Mouse (Mus musculus) E14TG2a.4 (cell line): Measurements from ENCODE around the gene Pld5.

Experiments
- H3K27me3 ChIP-seq: 2 replicates; pipeline ENCODE4 v1.6.1; 2014; ENCODE audit warnings: low read length, control low read depth; ENCODE audit not compliant: insufficient read depth
- H3K36me3 ChIP-seq: 2 replicates; pipeline ENCODE4 v1.6.1; 2014; ENCODE audit warnings: low read length, control low read depth; ENCODE audit not compliant: insufficient read depth
- H3K4me1 ChIP-seq: replicated peaks from 2 replicates; pipeline ENCODE4 v1.6.1; 2014; ENCODE audit warnings: low read depth, low read length, control low read depth
- H3K4me3 ChIP-seq: replicated peaks from 2 replicates; pipeline ENCODE4 v1.5.1; 2014; ENCODE audit warnings: mild to moderate bottlenecking, low read length
- H3K9me3 ChIP-seq: 2 replicates; pipeline ENCODE4 v1.6.1; 2014; ENCODE audit warnings: low read length, control low read depth
- CTCF ChIP-seq: conservative IDR thresholded peaks from 2 replicates; pipeline ENCODE4 v1.5.1; 2014; ENCODE audit warnings: low read length
- NANOG ChIP-seq: IDR thresholded peaks from 2 replicates; pipeline ENCODE4 v1.6.1; 2014; ENCODE audit warnings: borderline replicate concordance, low read length, mixed read lengths
- POU5F1 ChIP-seq: IDR thresholded peaks from 2 replicates; pipeline ENCODE4 v1.6.1; 2014; ENCODE audit warnings: low read length, borderline replicate concordance

The Pld5 gene

GRCm38 (mm10) chr1:176134379-176134778 lies 140.7 kb downstream of the Pld5 start:
- Histone ChIP-seq H3K36me3 (no peaks in the 10 kb centered on the region), H3K4me1 (peaks cover 5% of the 10 kb centered on the region; the same call in 1 of the 2 replicates), H3K27me3 (no peaks in the 10 kb centered on the region), H3K4me3 (no peak overlapping the region), H3K9me3 (peaks cover 17% of the 10 kb centered on the region)
- TF ChIP-seq POU5F1 (no peak), CTCF (no peak), NANOG (no peak)

- TF ChIP-seq CTCF (no peak), NANOG (no peak), POU5F1 (no peak)
- no peaks in the 10 kb centered on the region for H3K36me3 ChIP-seq
- no peak overlapping the region for H3K4me3 ChIP-seq
- 0 out of 2 replicates have a peak, but pooled peaks cover 3% of the 10 kb centered on the region for H3K9me3 ChIP-seq
- no peaks in the 10 kb centered on the region for H3K4me1 ChIP-seq
- no peaks in the 10 kb centered on the region for H3K27me3 ChIP-seq
These were observed 149.3 kb downstream of the Pld5 start for GRCm38 (mm10) chr1:176125771-176126170.

- H3K36me3 ChIP-seq = no peaks in the 10 kb centered on the region
- H3K9me3 ChIP-seq = 0 out of 2 replicates have a peak, but pooled peaks cover 3% of the 10 kb centered on the region
- H3K27me3 ChIP-seq = no peaks in the 10 kb centered on the region
- no peak overlapping the region for H3K4me3 ChIP-seq
- TF ChIP-seq NANOG (no peak), POU5F1 (no peak), CTCF (no peak)
- no peaks in the 10 kb centered on the region for H3K4me1 ChIP-seq
These were observed 150.7 kb downstream of the Pld5 start for GRCm38 (mm10) chr1:176124441-176124840.

- H3K27me3 ChIP-seq = no peaks in the 10 kb centered on the region
- H3K4me1 ChIP-seq = no peaks in the 10 kb centered on the region
- 0 out of 2 replicates have a peak, but pooled peaks cover 3% of the 10 kb centered on the region for H3K9me3 ChIP-seq
- TF ChIP-seq CTCF = no peak
- no peaks in the 10 kb centered on the region for H3K36me3 ChIP-seq
- H3K4me3 ChIP-seq = no peak overlapping the region
These were observed 151.3 kb downstream of the Pld5 start for GRCm38 (mm10) chr1:176123781-176124180.

DNA sequence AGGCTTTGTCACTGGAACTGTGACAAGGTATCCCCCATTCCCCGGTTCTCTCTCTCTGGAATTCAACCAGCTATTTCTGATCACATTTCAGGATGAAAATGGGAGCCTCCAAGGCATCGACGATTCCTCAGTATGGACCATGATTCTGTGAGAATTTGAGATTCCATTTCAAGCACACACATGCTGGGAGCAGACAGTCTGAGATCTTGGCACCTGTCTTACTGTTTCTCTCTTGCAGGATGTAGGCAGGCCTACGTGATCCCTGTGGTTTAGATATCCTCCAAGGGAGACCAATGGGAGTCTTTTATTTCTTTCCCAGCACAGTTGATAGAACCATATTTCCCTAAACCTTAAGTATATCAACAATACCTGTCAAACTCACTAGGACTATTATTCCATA lies 159.5 kb downstream of the Pld5 start:
- H3K4me3 ChIP-seq = no peak overlapping the region
- TF ChIP-seq NANOG (no peak), CTCF (no peak), POU5F1 (no peak)
- no peaks in the 10 kb centered on the region for H3K9me3 ChIP-seq
- no peaks in the 10 kb centered on the region for H3K27me3 ChIP-seq
- no peaks in the 10 kb centered on the region for H3K36me3 ChIP-seq
- H3K4me1 ChIP-seq = no peaks in the 10 kb centered on the region

- Histone ChIP-seq H3K4me3 (no peak overlapping the region), H3K27me3 (no peaks in the 10 kb centered on the region), H3K9me3 (no peaks in the 10 kb centered on the region), H3K36me3 (no peaks in the 10 kb centered on the region), H3K4me1 (no peaks in the 10 kb centered on the region)
- TF ChIP-seq POU5F1 (no peak), NANOG (no peak), CTCF (no peak)
These were observed 176.3 kb downstream of the Pld5 start for GRCm38 (mm10) chr1:176098685-176099320.

DNA sequence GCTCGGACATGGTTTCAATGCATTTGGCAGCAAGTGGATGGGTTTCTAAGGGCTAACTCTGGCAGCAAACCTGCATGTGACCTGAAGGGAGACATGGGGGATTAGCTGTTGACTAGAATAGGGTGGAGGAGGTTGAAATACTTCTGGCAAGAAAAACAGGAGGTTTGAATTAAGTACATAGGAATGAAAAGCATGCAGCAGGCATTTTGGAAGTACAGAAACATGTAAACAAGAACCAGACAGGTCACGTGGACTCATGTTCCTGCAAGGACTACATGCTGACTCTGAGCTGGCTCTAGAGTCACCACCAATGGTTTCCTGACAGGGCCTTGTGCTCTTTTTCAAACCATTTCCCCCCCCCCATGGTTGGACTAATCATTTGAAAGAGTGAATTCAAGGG lies 183.0 kb downstream of the Pld5 start:
- TF ChIP-seq CTCF = no peak
- no peak for TF ChIP-seq POU5F1
- no peak for TF ChIP-seq NANOG
- no peaks in the 10 kb centered on the region for H3K27me3 ChIP-seq
- H3K36me3 ChIP-seq = no peaks in the 10 kb centered on the region
- peaks cover 14% of the 10 kb centered on the region; the same call in 1 of the 2 replicates for H3K9me3 ChIP-seq
- no peaks in the 10 kb centered on the region for H3K4me1 ChIP-seq
- no peak overlapping the region for H3K4me3 ChIP-seq

DNA sequence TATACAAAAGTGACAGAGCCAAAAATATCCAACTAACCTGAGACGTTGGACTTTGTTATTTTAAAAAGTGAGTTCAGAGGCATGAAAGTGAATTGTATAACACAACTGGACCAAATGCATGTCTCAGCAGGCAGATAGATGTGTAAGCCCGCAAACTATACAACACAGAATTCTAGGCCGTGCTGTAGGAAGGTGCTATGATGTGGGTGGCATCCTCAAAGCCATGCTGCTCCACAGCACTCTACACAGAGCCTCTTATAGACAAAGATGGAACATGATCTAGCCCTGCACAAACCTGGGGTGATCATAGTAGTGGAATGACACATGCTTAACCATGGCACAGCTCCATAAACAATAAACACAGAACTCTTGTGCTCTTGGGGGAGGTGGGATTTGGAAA lies 185.7 kb downstream of the Pld5 start:
- TF ChIP-seq CTCF (no peak), POU5F1 (no peak), NANOG (no peak)
- H3K36me3 ChIP-seq = no peaks in the 10 kb centered on the region

DNA sequence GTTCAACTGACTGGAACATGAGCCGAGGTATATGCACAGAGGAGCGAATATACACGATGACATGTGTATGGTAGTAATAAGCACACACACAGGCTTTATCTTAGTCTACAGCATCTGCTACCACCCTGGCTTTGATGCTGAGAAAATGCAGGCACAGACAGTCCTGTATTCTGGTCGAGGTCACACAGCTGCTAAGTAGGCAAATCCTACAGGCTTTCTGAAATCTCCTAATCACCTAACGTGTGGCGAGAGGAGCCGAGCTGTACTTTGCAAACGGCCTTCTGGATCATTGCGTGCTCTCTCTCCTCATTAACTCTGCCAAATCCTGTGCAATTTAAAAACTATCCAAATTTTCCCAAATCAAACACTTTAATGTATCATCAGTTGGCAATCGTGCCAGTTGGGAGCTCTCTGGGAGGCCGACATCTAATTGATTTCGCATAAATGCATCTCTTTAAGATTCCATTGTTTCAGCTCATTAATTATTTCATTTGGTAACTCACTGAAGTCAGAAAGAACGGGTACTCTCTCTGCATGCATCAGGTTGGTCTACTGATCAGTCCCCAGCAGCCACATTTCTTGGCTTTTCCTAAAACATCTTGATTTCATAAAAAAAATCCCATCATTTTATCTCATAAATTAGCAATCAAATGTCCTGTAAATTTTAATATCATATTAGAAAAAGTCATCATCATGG lies 189.0 kb downstream of the Pld5 start:
- Histone ChIP-seq H3K4me1 (no peaks in the 10 kb centered on the region), H3K27me3 (no peaks in the 10 kb centered on the region), H3K36me3 (no peaks in the 10 kb centered on the region), H3K9me3 (peaks cover 14% of the 10 kb centered on the region; the same call in 1 of the 2 replicates), H3K4me3 (no peak overlapping the region)
- TF ChIP-seq NANOG (no peak), POU5F1 (no peak), CTCF (no peak)

More for the DNA sequence above, 185.7 kb downstream of the Pld5 start:
- Histone ChIP-seq H3K4me3 (no peak overlapping the region), H3K27me3 (no peaks in the 10 kb centered on the region), H3K4me1 (no peaks in the 10 kb centered on the region), H3K9me3 (peaks cover 14% of the 10 kb centered on the region; the same call in 1 of the 2 replicates)
